In the genomic region with DNA sequence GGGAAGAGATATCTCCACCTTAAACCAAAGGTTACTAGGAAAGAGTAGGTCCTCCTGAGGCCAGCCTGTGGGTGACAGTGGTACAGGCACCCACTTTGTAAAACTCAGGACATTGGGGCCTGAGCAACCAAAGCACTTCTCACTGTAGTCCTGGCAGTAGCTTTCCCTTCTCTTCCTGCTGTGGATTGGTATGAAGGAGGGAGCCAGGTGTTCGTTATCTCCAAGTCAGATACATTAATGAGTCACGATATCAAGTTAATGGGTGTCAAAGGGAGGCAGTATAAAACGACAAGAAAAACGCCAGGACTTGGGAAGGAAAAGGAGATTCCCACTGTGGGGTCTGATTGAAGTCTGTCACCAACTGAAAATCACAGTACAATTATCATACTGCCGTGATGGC, we compare ENCODE assay signal across 23 mouse cellular contexts. TPM values are rescaled to one million over a fixed set of nuclear protein-coding genes. Genes with fewer than 3 reads are reported as not detected.
DNase-seq lines count a peak whose midpoint lies in the region; ATAC-seq and TF ChIP-seq lines count a peak whose summit lies in the region.
"Had no signal": no experiment of that assay in that cellular context is flagged by ENCODE, and none has a peak within 500 bp of the region (broad histone marks: within the 10 kb centered on the region; RNA-seq: fewer than 3 reads in every experiment).

No protein-coding gene starts in this region.

- no peaks in the 10 kb centered on the region for H3K79me2 ChIP-seq in C2C12 (ENCODE audit: control insufficient read depth, insufficient read depth)

- H3K4me3 ChIP-seq in kidney, embryonic 16.5 days (ENCODE audit: low read length): no peak overlapping the region
- no peak overlapping the region for H3K4me3 ChIP-seq in C2C12 (ENCODE audit: insufficient read depth, poor library complexity, severe bottlenecking)
- H3K4me3 ChIP-seq in small intestine, adult 2 months (ENCODE audit: low read depth, low read length): no peak overlapping the region
- H3K4me3 ChIP-seq: embryonic facial prominence, embryonic 10.5 days; embryonic facial prominence, embryonic 12.5 days; forebrain, embryonic 13.5 days; forebrain, embryonic 15.5 days had no signal

- ATAC-seq in kidney, embryonic 16.5 days (ENCODE audit: low FRiP score, low TSS enrichment): peak; percentile 19; the same call in 1 of the 2 replicates
- ATAC-seq in inflammation-experienced regulatory T-cells, adult 6 months: no peak
- ATAC-seq: activated CD4-positive, CD25-positive, alpha-beta regulatory T cell, adult 4 months; CD4-positive, CD25-positive, alpha-beta regulatory T cell, adult 4 months; forebrain, embryonic 13.5 days; forebrain, embryonic 15.5 days; Patski had no signal

- no peak overlapping the region for H3K9ac ChIP-seq in kidney, embryonic 16.5 days (replicated peaks; ENCODE audit: low read length)
- H3K9ac ChIP-seq: embryonic facial prominence, embryonic 12.5 days; forebrain, embryonic 13.5 days; forebrain, embryonic 15.5 days had no signal

- TF ChIP-seq POLR2A in small intestine, adult 2 months (IDR thresholded peaks at IDR 0.05; ENCODE audit: low read depth, low read length): no peak

- no peaks in the 10 kb centered on the region for H3K27me3 ChIP-seq in kidney, embryonic 16.5 days (ENCODE audit: insufficient read depth, low read length)
- H3K27me3 ChIP-seq in C2C12 (ENCODE audit: control insufficient read depth, insufficient read depth, insufficient read length): no peaks in the 10 kb centered on the region
- no peaks in the 10 kb centered on the region for H3K27me3 ChIP-seq in small intestine, adult 2 months (ENCODE audit: control insufficient read depth, insufficient read depth, low read length)
- H3K27me3 ChIP-seq: CH12.LX; embryonic facial prominence, embryonic 12.5 days; forebrain, embryonic 13.5 days; forebrain, embryonic 15.5 days; Patski had no signal

- TF ChIP-seq CTCF in C2C12 (IDR thresholded peaks at IDR 0.05; ENCODE audit: control insufficient read depth, insufficient read depth, insufficient read length): no peak
- TF ChIP-seq CTCF in small intestine, adult 2 months (IDR thresholded peaks at IDR 0.05; ENCODE audit: extremely low read depth, insufficient read length, insufficient replicate concordance, low read depth, low read length): no peak

- H3K36me3 ChIP-seq in kidney, embryonic 16.5 days (ENCODE audit: insufficient read depth, low read length): no peaks in the 10 kb centered on the region
- no peaks in the 10 kb centered on the region for H3K36me3 ChIP-seq in C2C12 (ENCODE audit: control insufficient read depth, insufficient read depth)
- H3K36me3 ChIP-seq in small intestine, adult 2 months (ENCODE audit: control insufficient read depth, insufficient read depth, low read length): no peaks in the 10 kb centered on the region
- H3K36me3 ChIP-seq: embryonic facial prominence, embryonic 10.5 days; embryonic facial prominence, embryonic 12.5 days; forebrain, embryonic 15.5 days; G1E had no signal

- no peak overlapping the region for H3K4me2 ChIP-seq in kidney, embryonic 16.5 days (replicated peaks; ENCODE audit: low read depth, low read length)
- H3K4me2 ChIP-seq: embryonic facial prominence, embryonic 12.5 days; forebrain, embryonic 13.5 days; forebrain, embryonic 15.5 days had no signal

- no peaks in the 10 kb centered on the region for H3K9me3 ChIP-seq in kidney, embryonic 16.5 days (ENCODE audit: low read length)
- H3K9me3 ChIP-seq: embryonic facial prominence, embryonic 10.5 days; embryonic facial prominence, embryonic 12.5 days; forebrain, embryonic 13.5 days; forebrain, embryonic 15.5 days; G1E had no signal

- no peak overlapping the region for H3ac ChIP-seq in C2C12 (ENCODE audit: control insufficient read depth, insufficient read length, low read depth)

- WGBS in kidney, embryonic 16.5 days: 23% methylated on average over 5 of the region's 5 CpGs
- 16% methylated on average over 5 of the region's 5 CpGs for WGBS in small intestine, adult 2 months

- H3K27ac ChIP-seq in kidney, embryonic 16.5 days (ENCODE audit: low read length): no peak overlapping the region
- H3K27ac ChIP-seq in small intestine, adult 2 months (ENCODE audit: insufficient read depth, low read depth, low read length): peak overlapping the region; percentile 41
- H3K27ac ChIP-seq: embryonic facial prominence, embryonic 10.5 days; embryonic facial prominence, embryonic 12.5 days; forebrain, embryonic 13.5 days; forebrain, embryonic 15.5 days had no signal

- no peak for DNase-seq in kidney, adult 18-20 months
- no peak for DNase-seq in urinary bladder, adult 2 months (ENCODE audit: low spot score)
- DNase-seq: adrenal gland, adult 8-10 months; adrenal gland, postnatal 14 days; adrenal gland, postnatal 36 days; cerebellum, adult 11-12 months; cerebellum, adult 2 months; cerebellum, adult 9-10 months; cerebellum, postnatal 10 days; cerebellum, postnatal 25 days had no signal

- H3K79me3 ChIP-seq in C2C12 (ENCODE audit: low read depth): no peaks in the 10 kb centered on the region

- H3K4me1 ChIP-seq in kidney, embryonic 16.5 days (ENCODE audit: insufficient read depth, low read length): peaks cover 5% of the 10 kb centered on the region
- H3K4me1 ChIP-seq in small intestine, adult 2 months (ENCODE audit: control insufficient read depth, insufficient read depth, insufficient read length, low read length): peaks cover 7% of the 10 kb centered on the region; the same call in 1 of the 2 replicates
- H3K4me1 ChIP-seq: embryonic facial prominence, embryonic 10.5 days; embryonic facial prominence, embryonic 12.5 days; forebrain, embryonic 13.5 days; forebrain, embryonic 15.5 days had no signal

TF ChIP-seq in C2C12, 6 proteins besides CTCF, POLR2A, EP300 and RAD21:
- no peak for TF ChIP-seq CEBPB (IDR thresholded peaks at IDR 0.05; ENCODE audit: low read depth)
- peak; percentile 67 for TF ChIP-seq MYOD1 (IDR thresholded peaks at IDR 0.05; ENCODE audit: control insufficient read depth, insufficient read length, low read depth)
TF ChIP-seq in C2C12: peak in this region for 1.

RNA-seq across cellular contexts. Expression of gene Rps3a1, which starts 38.6 kb away (rescaled TPM):
- 1,116 and 1,127 TPM in 2 replicates for polyA plus RNA-seq in kidney, embryonic 16.5 days (2015; fragmentation: Nextera tagmentation; extraction: Ambion mirVana)
- polyA plus RNA-seq in C2C12 (2012; fragmentation: generic; extraction: Trizol): 355 TPM
- 72.2 and 82.5 TPM in 2 replicates for polyA plus RNA-seq in small intestine, adult 2 months (2012; rRNA removed)
- 2,026 and 2,254 TPM in 2 replicates for polyA plus RNA-seq in urinary bladder, adult 2 months (2012; rRNA removed)
- polyA plus RNA-seq in inflammation-experienced regulatory T-cells, adult 6 months (2017; shearing (Covaris generic)): 1,000 to 10,000 TPM; 2,732 to 4,785 (median 2,853) TPM

RNA-seq across cellular contexts. Expression of gene Lrba, which starts 43.4 kb away (rescaled TPM):
- polyA plus RNA-seq in kidney, embryonic 16.5 days (2015; fragmentation: Nextera tagmentation; extraction: Ambion mirVana): 6.0 and 8.0 TPM in 2 replicates
- 2.6 TPM for polyA plus RNA-seq in C2C12 (2012; fragmentation: generic; extraction: Trizol)
- polyA plus RNA-seq in small intestine, adult 2 months (2012; rRNA removed): 10.0 and 41.1 TPM in 2 replicates
- polyA plus RNA-seq in urinary bladder, adult 2 months (2012; rRNA removed): 13.7 and 15.0 TPM in 2 replicates
- 10 to 100 TPM; 11.6 to 16.3 (median 12.3) TPM for polyA plus RNA-seq in inflammation-experienced regulatory T-cells, adult 6 months (2017; shearing (Covaris generic))
